9 mouse cellular contexts compared by ENCODE assay signal in the genomic region with DNA sequence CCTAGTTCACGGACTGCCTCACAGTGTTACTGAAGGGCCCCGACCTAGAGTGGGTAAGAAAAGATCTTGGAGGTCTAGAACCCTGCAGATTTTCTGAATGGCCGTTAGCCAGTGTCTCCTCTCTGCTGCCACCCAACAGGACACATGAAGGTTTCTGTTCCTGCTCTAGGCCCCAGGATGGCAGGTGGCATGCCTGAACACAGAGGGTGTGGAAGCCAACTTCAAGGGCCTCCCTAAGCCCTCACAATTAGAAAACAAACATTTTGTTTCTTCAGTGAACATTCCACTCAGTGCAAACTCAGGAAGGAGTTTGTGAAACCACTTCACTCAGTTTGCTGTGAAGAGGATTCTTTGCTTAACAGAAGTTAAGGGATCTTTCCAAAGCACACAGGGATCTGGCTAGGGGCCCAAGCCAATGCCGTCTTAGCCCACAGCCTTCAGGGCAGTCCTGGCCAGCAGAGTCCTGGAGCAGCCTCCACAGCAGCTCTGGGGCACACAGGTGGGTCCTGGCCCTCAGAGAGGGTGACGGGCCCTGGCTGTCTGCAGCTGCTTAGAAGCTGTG.
A peak's percentile ranks its signal among the peaks of the same experiment; 100 is the strongest.
DNase-seq lines count a peak whose midpoint lies in the region; ATAC-seq and TF ChIP-seq lines count a peak whose summit lies in the region.
"Had no signal": no experiment of that assay in that cellular context is flagged by ENCODE, and none has a peak within 500 bp of the region (broad histone marks: within the 10 kb centered on the region; RNA-seq: fewer than 3 reads in every experiment).

No protein-coding gene starts in this region.

- no peak for ATAC-seq in heart, postnatal 0 days (ENCODE audit: insufficient read depth, low read depth)
- no peak for ATAC-seq in heart, embryonic 11.5 days (replicated peaks; ENCODE audit: insufficient number of reproducible peaks, low FRiP score, low TSS enrichment)
- ATAC-seq in Patski, result peak; percentile 3
- peak; percentile 86 for ATAC-seq in lung, embryonic 15.5 days (ENCODE audit: borderline replicate concordance, extremely low read depth, low FRiP score, low TSS enrichment)
- no peak for ATAC-seq in midbrain, embryonic 11.5 days (ENCODE audit: low FRiP score)
- ATAC-seq: midbrain, embryonic 15.5 days had no signal

- peaks cover 25% of the 10 kb centered on the region for H3K4me1 ChIP-seq in heart, postnatal 0 days (ENCODE audit: control insufficient read depth, insufficient read depth)
- H3K4me1 ChIP-seq in heart, embryonic 11.5 days (ENCODE audit: control insufficient read depth, insufficient read depth, low read length), result peaks cover 33% of the 10 kb centered on the region
- H3K4me1 ChIP-seq in lung, embryonic 15.5 days, result peaks cover 50% of the 10 kb centered on the region
- H3K4me1 ChIP-seq in midbrain, embryonic 11.5 days (ENCODE audit: control insufficient read depth, insufficient read depth, low read length), result peaks cover 4% of the 10 kb centered on the region

- POLR2A ChIA-PET in Patski (lab: Charles Lee), result interaction anchor here (0.5 kb wide), 1 partner anchor 124 kb away, joined by 7 read pairs; no protein-coding TSS in a partner anchor

- H3K27ac ChIP-seq in heart, postnatal 0 days (ENCODE audit: low read depth), result peak overlapping the region; percentile 91
- H3K27ac ChIP-seq in heart, embryonic 11.5 days (ENCODE audit: low read depth, low read length), result no peak overlapping the region
- H3K27ac ChIP-seq in lung, embryonic 15.5 days, result peak overlapping the region; percentile 90
- no peak overlapping the region for H3K27ac ChIP-seq in midbrain, embryonic 11.5 days (ENCODE audit: low read depth, low read length)
- H3K27ac ChIP-seq: midbrain, embryonic 15.5 days had no signal

- H3K9ac ChIP-seq in heart, postnatal 0 days (replicated peaks; ENCODE audit: low read depth, low read length), result no peak overlapping the region
- no peak overlapping the region for H3K9ac ChIP-seq in heart, embryonic 11.5 days (ENCODE audit: low read depth, low read length)
- H3K9ac ChIP-seq in lung, embryonic 15.5 days, result no peak overlapping the region
- H3K9ac ChIP-seq in midbrain, embryonic 11.5 days (ENCODE audit: low read length), result no peak overlapping the region
- H3K9ac ChIP-seq: midbrain, embryonic 15.5 days had no signal

- H3K4me2 ChIP-seq in heart, postnatal 0 days (ENCODE audit: low read depth, low read length), result no peak overlapping the region
- H3K4me2 ChIP-seq in heart, embryonic 11.5 days, result no peak overlapping the region
- H3K4me2 ChIP-seq in lung, embryonic 15.5 days, result no peak overlapping the region
- H3K4me2 ChIP-seq in midbrain, embryonic 11.5 days, result no peak overlapping the region
- H3K4me2 ChIP-seq: midbrain, embryonic 15.5 days had no signal

- no peaks in the 10 kb centered on the region for H3K27me3 ChIP-seq in heart, postnatal 0 days (ENCODE audit: control insufficient read depth, insufficient read depth, low read length)
- H3K27me3 ChIP-seq in heart, embryonic 11.5 days (ENCODE audit: control insufficient read depth, insufficient read depth, low read length), result no peaks in the 10 kb centered on the region
- H3K27me3 ChIP-seq in Patski, result no peaks in the 10 kb centered on the region
- no peaks in the 10 kb centered on the region for H3K27me3 ChIP-seq in lung, embryonic 15.5 days
- H3K27me3 ChIP-seq in midbrain, embryonic 11.5 days (ENCODE audit: control insufficient read depth, insufficient read depth, low read length), result no peaks in the 10 kb centered on the region
- H3K27me3 ChIP-seq: midbrain, embryonic 15.5 days had no signal

- 64% methylated on average over 5 of the region's 5 CpGs for WGBS in heart, postnatal 0 days
- 74% methylated on average over 5 of the region's 5 CpGs for WGBS in heart, embryonic 11.5 days (ENCODE audit: insufficient replicate concordance)
- WGBS in lung, embryonic 15.5 days, result 63% methylated on average over 5 of the region's 5 CpGs
- 90% methylated on average over 5 of the region's 5 CpGs for WGBS in midbrain, embryonic 11.5 days

- H3K4me3 ChIP-seq in heart, postnatal 0 days (ENCODE audit: low read depth, low read length), result no peak overlapping the region
- H3K4me3 ChIP-seq in heart, embryonic 11.5 days (ENCODE audit: low read depth, low read length), result no peak overlapping the region
- no peak overlapping the region for H3K4me3 ChIP-seq in lung, embryonic 15.5 days
- no peak overlapping the region for H3K4me3 ChIP-seq in midbrain, embryonic 11.5 days (ENCODE audit: low read depth, low read length)
- H3K4me3 ChIP-seq: midbrain, embryonic 15.5 days had no signal

- H3K9me3 ChIP-seq in heart, postnatal 0 days (replicated peaks; ENCODE audit: control insufficient read depth, low read length), result no peaks in the 10 kb centered on the region
- H3K9me3 ChIP-seq in heart, embryonic 11.5 days (replicated peaks; ENCODE audit: control insufficient read depth, low read length), result no peaks in the 10 kb centered on the region
- no peaks in the 10 kb centered on the region for H3K9me3 ChIP-seq in lung, embryonic 15.5 days
- H3K9me3 ChIP-seq in midbrain, embryonic 11.5 days (ENCODE audit: control insufficient read depth, low read length), result no peaks in the 10 kb centered on the region
- H3K9me3 ChIP-seq: midbrain, embryonic 15.5 days had no signal

- 0 out of 2 replicates have a peak, but pooled peaks cover 3% of the 10 kb centered on the region for H3K36me3 ChIP-seq in heart, postnatal 0 days (replicated peaks; ENCODE audit: control insufficient read depth, insufficient read depth, low read length)
- H3K36me3 ChIP-seq in heart, embryonic 11.5 days (ENCODE audit: control insufficient read depth, insufficient read depth, low read length), result no peaks in the 10 kb centered on the region
- no peaks in the 10 kb centered on the region for H3K36me3 ChIP-seq in lung, embryonic 15.5 days
- no peaks in the 10 kb centered on the region for H3K36me3 ChIP-seq in midbrain, embryonic 11.5 days (ENCODE audit: control insufficient read depth, insufficient read depth, low read length)
- H3K36me3 ChIP-seq: midbrain, embryonic 15.5 days had no signal

- CTCF ChIA-PET in Patski (lab: Charles Lee), result interaction anchor here (0.8 to 1.2 kb wide), 2 partner anchors 11 to 79 kb away, joined by 3 to 4 read pairs; no protein-coding TSS in a partner anchor

- in situ Hi-C loops in Patski (cut with MboI; ENCODE audit: low pct_unique_long_range_greater_than_20kb), result no loop called here

- TF ChIP-seq CTCF in heart, postnatal 0 days (IDR thresholded peaks at IDR 0.05; ENCODE audit: low read depth), result no peak
- TF ChIP-seq CTCF in Patski (IDR thresholded peaks at IDR 0.05), result no peak

- no peak for DNase-seq in heart, postnatal 0 days (ENCODE audit: low spot score)
- DNase-seq in Patski (ENCODE audit: low read depth, low spot score), result no peak
- peak; percentile 68 to 75 for DNase-seq in cerebellum, postnatal 14 days
- no peak for DNase-seq in midbrain, embryonic 11.5 days (ENCODE audit: low spot score, missing footprints)
- DNase-seq in right cerebral cortex, postnatal 25 days, result no peak
- DNase-seq: embryo, embryonic 11 days had no signal

- no peak for TF ChIP-seq EP300 in heart, postnatal 0 days (IDR thresholded peaks at IDR 0.05; ENCODE audit: low read depth)

Comparison
In these comparisons a context has a peak if more than half of its experiments do, and no peak if none do; other contexts are left out.
1. H3K27ac ChIP-seq: peak in heart, postnatal 0 days (single experiment) and lung, embryonic 15.5 days (single experiment); none in heart, embryonic 11.5 days (single experiment) and midbrain, embryonic 11.5 days (single experiment).
2. ATAC-seq: peak in Patski (single experiment) and lung, embryonic 15.5 days (single experiment); none in heart, postnatal 0 days (single experiment), heart, embryonic 11.5 days (single experiment) and midbrain, embryonic 11.5 days (single experiment).
3. DNase-seq: peak in cerebellum, postnatal 14 days (2 of 2); none in heart, postnatal 0 days (single experiment), Patski (single experiment), midbrain, embryonic 11.5 days (single experiment) and right cerebral cortex, postnatal 25 days (single experiment).